Mouse (Mus musculus): ENCODE measurements around the gene Olfr1120.
"Not testable (repeated sequence)": the region's sequence is repeated elsewhere in the genome, so short reads cannot be mapped to it uniquely, and the experiment has no call there.

Olfr1120 gene

DNA sequence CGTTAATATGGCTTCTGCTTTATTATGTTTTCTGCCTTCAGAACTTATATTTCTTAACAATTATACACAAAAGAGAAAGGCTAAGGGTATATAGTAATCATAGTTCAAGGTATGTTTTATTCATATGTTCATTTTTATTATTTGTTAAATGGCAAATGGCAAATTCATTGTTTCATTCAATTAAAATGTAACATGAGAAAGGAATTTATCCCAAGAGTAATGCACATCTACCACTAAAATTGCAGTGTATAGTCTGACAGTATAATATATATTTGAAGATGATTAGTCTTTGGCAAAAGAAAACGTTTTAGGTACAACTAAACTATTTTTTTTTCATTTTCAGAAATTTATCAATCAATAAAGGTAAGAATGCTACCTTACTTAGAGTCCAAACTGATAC, at the start of gene Olfr1120:
Gene Olfr1120, plus strand, starts transcription at position 301 of the 400 bp plus-strand sequence.
- no peak for DNase-seq (ENCODE audit: low read depth, low spot score)

- DNase-seq (ENCODE audit: low read depth, low spot score): no peak
Measured at GRCm38 (mm10) chr2:87307281-87307680, 47.3 kb upstream of the Olfr1120 start, which contains the start of gene Olfr1118. Gene Olfr1118 (plus strand): TSS chr2:87307581.

DNA sequence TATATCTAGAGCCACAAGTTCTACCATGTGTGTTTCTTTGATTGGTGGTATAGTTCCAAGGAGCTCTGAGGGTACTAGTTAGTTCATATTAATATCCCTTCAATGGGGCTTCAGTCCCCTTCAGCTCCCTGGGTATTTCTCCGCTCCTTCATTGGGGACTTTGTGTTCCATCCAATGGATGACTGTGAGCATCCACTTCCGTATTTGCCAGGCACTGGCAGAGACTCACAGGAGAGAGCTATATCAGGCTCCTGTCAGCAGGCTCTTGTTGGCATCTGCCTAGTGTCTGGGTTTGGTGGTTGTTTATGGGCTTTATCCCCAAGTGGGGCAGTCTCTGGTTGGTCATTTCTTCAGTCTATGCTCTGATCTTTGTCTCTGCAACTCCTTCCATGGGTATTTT, 5.5 kb downstream of the Olfr1120 start:
- not testable (repeated sequence) for DNase-seq (ENCODE audit: low read depth, low spot score)

DNA sequence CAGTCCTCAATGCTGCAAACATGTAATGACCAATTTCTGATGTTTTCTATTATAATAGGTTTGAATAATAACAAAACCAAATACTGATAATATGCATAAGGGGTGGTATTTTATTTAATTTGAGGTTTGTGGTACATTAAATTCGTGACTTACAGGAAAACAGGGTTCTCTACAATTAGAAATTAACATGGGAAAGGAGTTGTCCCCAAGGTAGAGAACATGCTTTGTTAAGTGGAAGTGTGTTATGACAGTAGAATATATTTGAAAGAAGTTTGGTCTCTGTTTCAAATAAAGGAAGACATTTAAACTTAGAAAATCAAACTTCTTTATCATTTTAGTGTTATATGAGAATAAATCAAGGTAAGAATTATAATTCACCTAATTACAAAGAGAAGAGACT, 15.0 kb downstream of the Olfr1120 start, which contains the start of gene Olfr1121:
Gene Olfr1121, plus strand, starts transcription at position 301 of the 400 bp plus-strand sequence.
- no peak for DNase-seq (ENCODE audit: low read depth, low spot score)

- no peak for DNase-seq (ENCODE audit: low read depth, low spot score)
Measured at GRCm38 (mm10) chr2:87371726-87372125, 17.1 kb downstream of the Olfr1120 start.

GRCm38 (mm10) chr2:87383935-87384334, 29.3 kb downstream of the Olfr1120 start:
- DNase-seq (ENCODE audit: low read depth, low spot score): no peak

GRCm38 (mm10) chr2:87385549-87385948, 30.9 kb downstream of the Olfr1120 start, which contains the start of gene Olfr1122:
Gene Olfr1122 (plus strand): TSS chr2:87385849.
- no peak for DNase-seq (ENCODE audit: low read depth, low spot score)

DNA sequence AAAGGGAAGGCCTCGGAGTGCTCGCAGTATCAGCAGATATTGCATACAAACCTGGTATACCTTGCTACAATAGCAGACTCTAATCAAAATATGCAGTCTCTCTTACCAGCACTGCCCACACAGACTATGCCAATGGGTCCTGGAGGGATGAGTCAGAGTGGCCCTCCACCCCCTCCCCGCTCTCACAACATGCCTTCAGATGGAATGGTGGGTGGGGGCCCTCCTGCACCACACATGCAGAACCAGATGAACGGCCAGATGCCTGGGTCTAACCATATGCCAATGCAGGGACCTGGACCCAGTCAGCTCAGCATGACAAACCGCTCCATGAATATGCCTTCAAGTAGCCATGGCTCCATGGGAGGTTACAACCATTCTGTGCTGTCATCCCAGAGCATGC, 39.0 kb downstream of the Olfr1120 start:
- not testable (repeated sequence) for DNase-seq (ENCODE audit: low read depth, low spot score)

DNA sequence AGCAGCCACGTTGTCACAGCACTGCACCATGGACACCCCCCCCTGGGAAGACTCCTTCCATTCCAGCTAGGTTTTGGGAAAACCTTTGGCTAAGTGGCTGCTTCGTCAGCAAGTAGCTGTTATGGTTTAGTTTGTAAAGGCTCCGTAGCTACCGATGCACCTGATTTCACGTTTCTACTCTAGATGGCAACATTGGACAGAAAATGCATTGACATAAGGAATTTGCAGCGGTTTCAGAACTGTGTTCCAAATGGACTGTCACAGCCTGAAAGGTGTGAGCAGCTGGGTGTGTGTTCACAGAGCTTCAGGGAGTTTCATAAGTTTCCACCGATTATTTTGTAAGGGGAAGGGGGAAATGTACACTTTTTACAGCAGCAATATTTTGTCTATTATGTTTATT, 40.1 kb downstream of the Olfr1120 start:
- not testable (repeated sequence) for DNase-seq (ENCODE audit: low read depth, low spot score)

All from CD4-positive, CD25-positive, alpha-beta regulatory T cell, adult 2 months (primary cell).